Mouse (Mus musculus): ENCODE measurements around the gene Gimap5.

The Gimap5 gene

GRCm38 (mm10) chr6:48745959-48746889, at the start of gene Gimap5:
Gene Gimap5, plus strand, starts transcription at chr6:48746197.
- peak; percentile 94 for DNase-seq (ENCODE audit: low read depth)

GRCm38 (mm10) chr6:48696830-48697554, 49.0 kb upstream of the Gimap5 start:
- no peak for DNase-seq (ENCODE audit: low read depth)

- DNase-seq (ENCODE audit: low read depth) = no peak
Measured at GRCm38 (mm10) chr6:48697555-48697930, 48.5 kb upstream of the Gimap5 start.

- no peak for DNase-seq (ENCODE audit: low read depth)
Measured at GRCm38 (mm10) chr6:48698066-48698856, 47.7 kb upstream of the Gimap5 start.

GRCm38 (mm10) chr6:48698888-48699287, 47.1 kb upstream of the Gimap5 start:
- DNase-seq (ENCODE audit: low read depth) = peak; percentile 80

- DNase-seq (ENCODE audit: low read depth) = peak; percentile 56
Measured at GRCm38 (mm10) chr6:48700251-48701075, 45.5 kb upstream of the Gimap5 start.

GRCm38 (mm10) chr6:48702146-48702545, 43.9 kb upstream of the Gimap5 start:
- DNase-seq (ENCODE audit: low read depth) = no peak

- no peak for DNase-seq (ENCODE audit: low read depth)
Measured at GRCm38 (mm10) chr6:48702601-48703000, 43.4 kb upstream of the Gimap5 start.

GRCm38 (mm10) chr6:48704146-48704545, 41.9 kb upstream of the Gimap5 start:
- no peak for DNase-seq (ENCODE audit: low read depth)

GRCm38 (mm10) chr6:48706130-48706529, 39.9 kb upstream of the Gimap5 start:
- DNase-seq (ENCODE audit: low read depth) = no peak

GRCm38 (mm10) chr6:48718455-48718854, 27.5 kb upstream of the Gimap5 start, which contains the start of the genes Gm28053 and Gimap7:
Gene Gm28053, plus strand, starts transcription at chr6:48718607.
Gene Gimap7, plus strand, starts transcription at chr6:48718621.
- no peak for DNase-seq (ENCODE audit: low read depth)

GRCm38 (mm10) chr6:48720326-48720725, 25.7 kb upstream of the Gimap5 start:
- DNase-seq (ENCODE audit: low read depth) = no peak

- no peak for DNase-seq (ENCODE audit: low read depth)
Measured at GRCm38 (mm10) chr6:48723468-48723867, 22.5 kb upstream of the Gimap5 start.

GRCm38 (mm10) chr6:48725476-48725875, 20.5 kb upstream of the Gimap5 start:
- peak; percentile 17 for DNase-seq (ENCODE audit: low read depth)

GRCm38 (mm10) chr6:48727761-48728160, 18.2 kb upstream of the Gimap5 start:
- no peak for DNase-seq (ENCODE audit: low read depth)

GRCm38 (mm10) chr6:48732864-48733304, 13.1 kb upstream of the Gimap5 start:
- DNase-seq (ENCODE audit: low read depth) = peak; percentile 55

- DNase-seq (ENCODE audit: low read depth) = no peak
Measured at GRCm38 (mm10) chr6:48733660-48734059, 12.3 kb upstream of the Gimap5 start.

- peak; percentile 70 for DNase-seq (ENCODE audit: low read depth)
Measured at GRCm38 (mm10) chr6:48737053-48737452, 8.9 kb upstream of the Gimap5 start.

GRCm38 (mm10) chr6:48737688-48738087, 8.3 kb upstream of the Gimap5 start:
- DNase-seq (ENCODE audit: low read depth) = no peak

GRCm38 (mm10) chr6:48738961-48739779, 6.8 kb upstream of the Gimap5 start, which contains the start of gene Gimap1:
Gene Gimap1, plus strand, starts transcription at chr6:48739054.
- DNase-seq (ENCODE audit: low read depth) = peak; percentile 85

All from 416B (cell line).